Mouse (Mus musculus) macrophage (primary cell): ENCODE results near the gene Odf3b. TPM values are rescaled to one million over a fixed set of nuclear protein-coding genes. Genes with fewer than 3 reads are reported as not detected.

Experiments used
- H3K27ac ChIP-seq: fragments of 350-480 bp; formaldehyde crosslinking; 2 replicates; pipeline ENCODE4 v1.9.0; 2021
- H3K36me3 ChIP-seq: fragments of 350-480 bp; formaldehyde crosslinking; 2 replicates; pipeline ENCODE4 v1.9.0; 2021; ENCODE audit errors: inconsistent target
- H3K4me3 ChIP-seq: fragments of 350-480 bp; formaldehyde crosslinking; 2 replicates; pipeline ENCODE4 v1.9.0; 2021; ENCODE audit errors: inconsistent target
- H3K79me2 ChIP-seq: fragments of 350-480 bp; formaldehyde crosslinking; 2 replicates; pipeline ENCODE4 v1.9.0; 2021; ENCODE audit errors: inconsistent target
- WGBS: methylation state at CpG from one replicate; pipeline ENCODE4 v1.1.7; 2026; ENCODE audit warnings: inconsistent platforms; ENCODE audit not compliant: missing documents; 5-methylcytosine and 5-hydroxymethylcytosine counted together
- polyA plus RNA-seq: library from polyadenylated mRNA; stranded (reverse); fragments of 250-400 nt; gene quantifications from 3 replicates; pipeline ENCODE4 v1.2.4, GENCODE M21; 2018; ENCODE audit warnings: inconsistent platforms

Gene Odf3b
- polyA plus RNA-seq, 1 experiment from 2014 or later, result not detected

GRCm38 (mm10) chr15:89390081-89390480 is 11.0 kb upstream of the Odf3b start:
- Histone ChIP-seq H3K27ac (no peak overlapping the region), H3K36me3 (no peaks in the 10 kb centered on the region)
- WGBS, result 98% methylated on average over 10 of the region's 10 CpGs

DNA sequence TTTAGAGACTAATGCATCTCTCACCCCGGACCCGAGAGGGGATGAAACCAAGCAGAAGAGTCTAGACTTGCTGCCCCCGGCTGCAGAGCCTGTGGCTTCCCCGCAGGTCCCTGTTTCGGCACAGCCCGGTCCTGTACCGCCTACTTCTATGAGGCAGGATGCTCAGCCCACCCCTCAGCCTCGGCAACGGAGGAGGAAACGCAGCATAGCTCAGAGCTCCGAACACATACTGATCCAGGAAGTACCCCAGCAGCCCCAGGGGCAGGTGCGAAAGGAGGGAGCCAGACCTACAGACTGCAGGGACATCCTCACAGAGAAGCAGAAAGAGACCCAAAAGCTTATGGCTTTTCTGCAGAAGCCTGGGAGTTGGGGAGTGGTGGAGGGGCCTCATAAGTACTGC is 8.0 kb upstream of the Odf3b start:
- H3K79me2 ChIP-seq, result no peaks in the 10 kb centered on the region
- no peak overlapping the region for H3K4me3 ChIP-seq
- no peaks in the 10 kb centered on the region for H3K36me3 ChIP-seq
- no peak overlapping the region for H3K27ac ChIP-seq
- 14% methylated on average over 12 of the region's 12 CpGs for WGBS

More at GRCm38 (mm10) chr15:89390081-89390480, 11.0 kb upstream of the Odf3b start:
- no peak overlapping the region for H3K4me3 ChIP-seq
- H3K79me2 ChIP-seq, result no peaks in the 10 kb centered on the region

GRCm38 (mm10) chr15:89384617-89385016 is 5.5 kb upstream of the Odf3b start, which contains the start of gene Klhdc7b:
TSS of gene Klhdc7b (plus strand) at chr15:89384917.
- Histone ChIP-seq H3K27ac (no peak within 1 kb of the TSS), H3K36me3 (no peaks in the 10 kb centered on the region), H3K4me3 (no peak within 1 kb of the TSS), H3K79me2 (no peaks in the 10 kb centered on the region)
- WGBS, result 92% methylated on average over 7 of the region's 7 CpGs

DNA sequence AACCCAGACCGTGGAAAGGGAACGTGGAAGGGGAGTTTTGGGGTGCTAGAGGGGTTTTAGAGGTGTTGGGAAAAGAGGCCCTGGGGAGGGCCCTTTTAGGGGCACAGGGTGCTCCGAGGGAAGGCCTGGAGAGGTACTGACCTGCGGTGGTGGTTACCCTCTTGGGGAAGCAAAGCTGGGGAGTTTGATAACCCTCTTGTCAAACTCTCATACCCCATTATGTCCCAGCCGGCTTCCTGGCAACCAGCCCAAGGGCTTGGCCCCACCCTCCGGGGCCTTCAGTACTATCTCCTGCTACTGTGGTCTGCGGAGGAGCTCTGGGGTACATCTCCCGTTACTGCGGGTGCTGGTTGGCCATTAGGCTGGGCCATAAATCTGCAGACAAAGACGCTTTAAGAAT is 347 bp upstream of the Odf3b start:
- no peak overlapping the region for H3K4me3 ChIP-seq
- no peaks in the 10 kb centered on the region for H3K36me3 ChIP-seq
- 14% methylated on average over 9 of the region's 10 CpGs for WGBS
- H3K79me2 ChIP-seq, result no peaks in the 10 kb centered on the region
- H3K27ac ChIP-seq, result no peak overlapping the region

- 11% methylated on average over 45 of the region's 46 CpGs for WGBS
- Histone ChIP-seq H3K79me2 (no peaks in the 10 kb centered on the region; the same call in 1 of the 2 replicates), H3K36me3 (no peaks in the 10 kb centered on the region), H3K27ac (no peak overlapping the region), H3K4me3 (no peak overlapping the region)
Observed at GRCm38 (mm10) chr15:89377938-89378828, 899 bp downstream of the Odf3b start.

DNA sequence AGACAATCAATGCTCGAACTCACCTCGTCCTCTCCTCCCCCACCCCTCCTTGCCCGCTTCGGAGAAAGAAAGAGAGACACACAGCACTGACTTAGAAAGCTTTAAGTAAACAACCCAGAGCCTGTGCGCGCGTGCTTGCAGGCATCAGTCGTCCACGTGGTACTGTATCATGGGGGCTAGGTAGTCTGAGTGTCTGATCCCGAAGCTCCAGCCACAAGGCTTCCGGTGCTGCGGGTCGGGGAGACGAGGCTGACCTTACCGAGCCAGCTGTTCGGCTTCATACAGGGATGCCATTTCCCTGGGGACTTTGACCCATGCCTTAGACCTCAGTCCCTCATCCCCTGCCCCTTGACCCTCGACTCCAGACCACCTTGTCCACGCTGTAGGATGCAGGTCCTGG is 1.7 kb downstream of the Odf3b start:
- Histone ChIP-seq H3K36me3 (no peaks in the 10 kb centered on the region), H3K79me2 (peaks cover 5% of the 10 kb centered on the region; the same call in 1 of the 2 replicates), H3K27ac (no peak overlapping the region), H3K4me3 (no peak overlapping the region)
- WGBS, result 37% methylated on average over 18 of the region's 18 CpGs

- H3K36me3 ChIP-seq, result no peaks in the 10 kb centered on the region; the same call in 1 of the 2 replicates
- peaks cover 7% of the 10 kb centered on the region; the same call in 1 of the 2 replicates for H3K79me2 ChIP-seq
- no peak within 1 kb of the TSS for H3K4me3 ChIP-seq
- WGBS, result 80% methylated on average over 16 of the region's 16 CpGs
- H3K27ac ChIP-seq, result no peak within 1 kb of the TSS
Observed at GRCm38 (mm10) chr15:89376957-89377356, 2.1 kb downstream of the Odf3b start, which contains the start of gene Tymp. TSS of gene Tymp (minus strand) at chr15:89377039.

DNA sequence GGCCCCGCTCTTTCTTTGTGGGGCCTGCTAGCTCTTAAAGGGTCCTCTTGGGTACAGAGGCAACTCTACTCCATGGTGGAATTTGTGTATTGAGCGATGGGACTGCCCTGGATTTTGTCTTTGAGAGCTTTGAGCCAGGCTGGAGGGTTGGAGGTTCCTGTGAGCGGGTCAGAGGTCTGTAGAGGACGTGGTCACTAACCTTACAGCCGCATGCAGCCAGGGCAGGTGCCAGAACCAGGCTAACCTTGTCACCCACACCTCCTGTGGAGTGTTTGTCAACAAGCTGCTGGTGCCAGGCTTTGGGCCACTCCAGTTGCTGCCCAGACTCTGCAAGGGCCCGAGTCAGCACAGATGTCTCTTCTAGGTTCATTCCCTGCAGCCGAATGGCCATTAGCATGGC is 3.0 kb downstream of the Odf3b start:
- peaks cover 7% of the 10 kb centered on the region for H3K36me3 ChIP-seq
- H3K79me2 ChIP-seq, result peaks cover 7% of the 10 kb centered on the region; the same call in 1 of the 2 replicates
- H3K4me3 ChIP-seq, result no peak overlapping the region
- H3K27ac ChIP-seq, result no peak overlapping the region
- WGBS, result 89% methylated on average over 7 of the region's 7 CpGs

DNA sequence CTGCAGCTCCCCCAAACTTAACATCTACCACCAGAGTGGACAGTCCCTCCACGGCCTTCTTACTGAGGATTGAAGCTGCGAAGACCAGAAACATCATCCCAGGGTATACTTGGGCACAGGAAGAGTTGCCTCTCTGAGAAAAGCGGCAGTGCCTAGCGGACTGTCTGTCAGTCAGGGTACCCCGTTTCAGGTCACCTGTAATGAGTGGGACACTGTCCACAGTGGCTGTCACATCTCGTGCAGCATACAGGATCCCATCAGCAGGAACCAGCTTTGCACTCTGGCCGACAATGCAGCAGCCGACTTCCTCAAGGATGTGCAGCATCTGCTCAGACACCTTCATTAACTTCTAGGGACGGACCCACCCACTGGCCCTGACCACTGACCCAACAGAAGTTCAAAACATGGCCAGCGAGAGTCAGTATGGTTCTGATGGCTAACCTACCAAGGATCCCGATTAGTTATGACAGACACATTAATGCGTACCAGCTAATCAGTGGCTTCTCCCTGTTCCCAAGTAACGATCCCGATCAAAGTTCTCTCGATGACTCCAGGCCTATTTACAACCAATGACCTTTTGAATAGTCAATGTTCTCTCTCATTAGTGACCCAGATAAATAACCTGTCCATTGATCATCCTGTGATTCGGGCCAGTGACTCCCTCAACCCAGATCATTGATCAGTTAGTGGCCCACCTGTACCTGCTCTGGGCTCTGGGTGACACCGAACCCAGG is 4.1 kb downstream of the Odf3b start:
- Histone ChIP-seq H3K36me3 (peaks cover 15% of the 10 kb centered on the region), H3K27ac (no peak overlapping the region), H3K4me3 (no peak overlapping the region), H3K79me2 (peaks cover 7% of the 10 kb centered on the region; the same call in 1 of the 2 replicates)
- WGBS, result 97% methylated on average over 17 of the region's 17 CpGs

- peaks cover 21% of the 10 kb centered on the region for H3K36me3 ChIP-seq
- 0 out of 2 replicates have a peak overlapping the region, but pooled peaks have one; percentile 58 for H3K27ac ChIP-seq
- peak overlapping the region; percentile 45; the same call in 1 of the 2 replicates for H3K4me3 ChIP-seq
- H3K79me2 ChIP-seq, result peaks cover 7% of the 10 kb centered on the region; the same call in 1 of the 2 replicates
- 74% methylated on average over 9 of the region's 9 CpGs for WGBS
Observed at GRCm38 (mm10) chr15:89374340-89374739, 4.7 kb downstream of the Odf3b start.

- peaks cover 26% of the 10 kb centered on the region for H3K36me3 ChIP-seq
- peaks cover 7% of the 10 kb centered on the region; the same call in 1 of the 2 replicates for H3K79me2 ChIP-seq
- peak within 1 kb of the TSS; percentile 58 for H3K27ac ChIP-seq
- under 1% methylated on average over 42 of the region's 42 CpGs for WGBS
- peak within 1 kb of the TSS; percentile 45 for H3K4me3 ChIP-seq
Observed at GRCm38 (mm10) chr15:89373762-89374248, 5.3 kb downstream of the Odf3b start, which contains the start of gene Sco2. TSS of gene Sco2 (minus strand) at chr15:89373846.

- Histone ChIP-seq H3K79me2 (peaks cover 7% of the 10 kb centered on the region; the same call in 1 of the 2 replicates), H3K36me3 (peaks cover 29% of the 10 kb centered on the region), H3K4me3 (peak overlapping the region; percentile 45), H3K27ac (peak overlapping the region; percentile 58)
- WGBS, result 2% methylated on average over 35 of the region's 35 CpGs
Observed at GRCm38 (mm10) chr15:89373027-89373761, 5.9 kb downstream of the Odf3b start.

DNA sequence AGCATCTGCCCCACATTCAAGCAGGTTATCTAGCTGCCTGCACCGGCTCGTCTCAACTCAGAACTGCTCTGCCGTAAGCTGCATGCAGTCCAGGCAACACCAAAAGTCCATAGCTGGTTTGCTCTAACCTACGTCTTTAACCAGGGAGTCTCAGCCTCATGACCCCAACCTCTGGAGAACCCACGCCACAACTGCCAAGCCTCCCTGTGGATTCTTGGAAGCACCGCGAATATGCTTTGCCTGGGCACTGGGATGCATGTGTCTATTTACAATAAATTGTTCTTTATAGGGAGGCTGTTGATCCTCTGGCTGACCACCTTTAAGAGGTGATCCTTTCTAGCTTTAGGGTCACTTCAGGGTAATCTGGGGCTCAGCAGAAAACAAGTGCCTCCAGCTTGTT is 6.5 kb downstream of the Odf3b start:
- peaks cover 36% of the 10 kb centered on the region for H3K36me3 ChIP-seq
- H3K79me2 ChIP-seq, result peaks cover 7% of the 10 kb centered on the region; the same call in 1 of the 2 replicates
- peak overlapping the region; percentile 45; the same call in 1 of the 2 replicates for H3K4me3 ChIP-seq
- 95% methylated on average over 5 of the region's 7 CpGs for WGBS
- H3K27ac ChIP-seq, result no peak overlapping the region

- no peak overlapping the region for H3K4me3 ChIP-seq
- no peak overlapping the region for H3K27ac ChIP-seq
- H3K79me2 ChIP-seq, result peaks cover 7% of the 10 kb centered on the region; the same call in 1 of the 2 replicates
- 84% methylated on average over 13 of the region's 13 CpGs for WGBS
- peaks cover 40% of the 10 kb centered on the region for H3K36me3 ChIP-seq
Observed at GRCm38 (mm10) chr15:89372068-89372467, 7.0 kb downstream of the Odf3b start.
